Mouse (Mus musculus): ENCODE results near the gene Rassf4.

Gene Rassf4

GRCm38 (mm10) chr6:116671768-116672167 is 2.0 kb downstream of the Rassf4 start:
- no peak for DNase-seq (ENCODE audit: low spot score in 2 of 2)

DNA sequence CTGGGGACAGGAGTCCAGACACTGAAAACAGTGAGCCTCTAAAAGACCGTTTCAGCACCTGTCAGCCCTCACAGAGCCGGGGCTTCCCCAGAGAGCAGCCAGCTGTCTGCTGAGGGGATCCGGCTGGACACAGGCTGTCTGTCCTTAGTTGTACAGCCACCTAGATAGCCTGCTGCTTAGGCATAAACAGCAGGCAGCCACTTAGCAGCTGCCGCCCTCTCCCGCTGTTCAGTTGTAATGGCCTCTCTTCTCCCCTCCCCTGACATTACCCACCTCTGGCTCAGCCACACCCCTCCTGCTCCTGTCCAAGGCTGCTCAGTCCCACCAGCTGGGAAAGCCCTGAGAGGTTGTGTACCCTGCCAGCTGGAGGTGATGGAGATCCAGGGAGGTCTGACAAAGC is 2.7 kb downstream of the Rassf4 start:
- no peak for DNase-seq (ENCODE audit: low spot score in 2 of 2)

GRCm38 (mm10) chr6:116670144-116670543 is 3.6 kb downstream of the Rassf4 start:
- DNase-seq (ENCODE audit: low spot score in 2 of 2) = no peak

DNA sequence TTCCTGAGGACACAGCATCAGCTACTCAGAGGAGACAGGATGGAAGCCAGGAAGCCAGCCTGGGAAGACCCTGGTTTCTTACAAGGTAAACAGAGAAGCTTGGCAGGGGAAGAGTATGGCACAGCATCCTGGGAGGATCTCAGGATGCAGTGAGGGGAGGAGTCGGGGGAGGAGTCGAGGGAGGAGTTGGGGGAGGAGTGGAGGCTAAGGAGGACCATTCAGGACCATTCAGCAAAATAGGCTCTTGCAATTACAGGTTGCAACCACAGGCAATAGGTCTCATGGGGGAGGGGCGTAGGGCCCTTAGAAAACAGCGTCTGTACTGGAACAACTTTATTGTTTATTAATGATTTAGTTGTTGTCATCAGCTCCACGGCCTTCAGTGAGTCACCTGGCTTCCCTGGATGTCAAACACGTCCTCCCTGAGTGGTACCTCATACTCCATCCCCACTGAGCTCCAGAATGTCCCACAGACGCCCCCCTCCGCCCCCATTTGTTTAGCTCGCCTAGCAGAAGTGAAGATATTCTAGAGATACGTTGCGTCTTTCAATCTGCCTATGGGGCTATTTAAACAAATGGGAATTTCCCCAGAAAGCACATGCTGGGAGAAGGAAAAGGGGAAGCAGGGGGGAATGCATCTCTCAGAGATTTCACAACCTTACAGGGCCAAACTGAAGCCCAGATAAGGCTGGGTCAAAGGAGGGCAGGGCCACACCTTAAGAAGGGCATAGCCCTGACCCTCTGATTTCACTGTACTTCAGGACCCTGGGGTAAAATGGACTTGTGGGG is 4.9 kb downstream of the Rassf4 start:
- no peak for DNase-seq (ENCODE audit: low spot score in 2 of 2)

GRCm38 (mm10) chr6:116667382-116667781 is 6.4 kb downstream of the Rassf4 start:
- DNase-seq (ENCODE audit: low spot score in 2 of 2) = no peak

DNA sequence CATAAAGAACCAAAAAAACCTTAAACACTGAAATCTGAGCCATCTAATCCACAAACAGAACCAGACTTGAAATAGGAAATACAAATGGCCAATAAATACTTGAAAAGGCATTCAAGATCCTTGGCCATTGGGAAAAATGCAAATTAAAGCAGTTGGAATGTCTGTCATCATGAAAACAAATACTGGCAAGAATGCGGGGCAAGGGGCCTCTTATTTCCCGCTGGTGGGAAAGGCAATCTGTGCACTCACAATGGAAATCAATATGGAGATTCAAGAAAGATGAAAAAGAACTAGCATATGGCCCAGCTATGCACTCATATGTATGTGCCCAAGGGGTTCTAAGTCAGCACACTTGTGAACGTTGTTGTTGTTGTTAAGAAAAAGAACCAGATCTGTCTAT is 6.9 kb downstream of the Rassf4 start:
- DNase-seq (ENCODE audit: low spot score in 2 of 2) = no peak

DNA sequence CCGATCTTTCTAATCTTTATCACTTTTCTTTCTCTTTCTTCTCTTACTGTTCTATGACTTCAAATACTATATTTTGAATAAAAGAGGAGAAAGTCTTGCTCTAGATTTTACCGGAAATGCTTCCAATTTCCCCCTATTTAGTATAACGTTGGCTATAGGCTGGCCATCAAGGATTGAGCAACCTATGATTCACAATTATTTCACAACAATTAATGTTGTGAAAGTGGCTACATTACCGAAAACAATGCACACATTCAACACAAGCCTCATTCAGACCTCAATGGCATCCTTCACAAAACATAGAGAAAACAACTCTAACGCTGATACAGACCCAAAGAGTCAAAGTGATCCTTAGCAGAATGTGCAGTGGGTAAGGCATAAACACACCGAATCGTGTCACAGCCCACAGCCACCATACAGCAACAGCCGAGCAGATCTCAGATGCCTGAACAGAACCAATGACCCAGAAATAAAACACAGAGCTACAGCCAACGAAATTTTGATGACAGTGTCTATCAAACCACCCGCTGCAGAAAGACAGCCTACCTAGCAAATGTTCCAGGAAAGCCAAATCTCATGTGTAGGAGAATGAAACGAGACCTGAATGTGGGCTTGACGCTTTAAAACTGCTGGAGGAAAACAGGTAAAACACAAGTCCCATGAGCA is 7.5 kb downstream of the Rassf4 start:
- no peak for DNase-seq (ENCODE audit: low spot score in 2 of 2)

DNA sequence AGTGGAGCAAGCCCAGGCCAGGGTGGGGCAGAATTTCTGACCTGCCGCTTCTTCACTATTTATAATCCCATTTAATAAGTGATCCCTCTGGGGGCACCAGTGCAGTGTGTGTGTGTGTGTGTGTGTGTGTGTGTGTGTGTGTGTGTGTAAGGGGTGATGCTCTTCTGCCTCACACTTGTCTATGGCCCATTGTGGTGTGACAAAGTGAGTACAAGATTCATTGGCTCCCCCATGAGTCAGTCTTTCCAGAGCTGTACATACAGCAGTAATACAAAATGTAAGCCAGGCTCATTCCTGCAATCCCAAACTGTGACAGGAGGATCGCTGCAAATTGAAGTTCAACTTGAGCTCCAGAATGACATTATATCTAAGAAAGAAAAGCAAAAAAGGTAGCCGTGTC is 8.9 kb downstream of the Rassf4 start:
- DNase-seq (ENCODE audit: low spot score in 2 of 2) = no peak

- DNase-seq (ENCODE audit: low spot score in 2 of 2) = peak in 1 of 2 experiments; percentile 41
Observed at GRCm38 (mm10) chr6:116664031-116664430, 9.7 kb downstream of the Rassf4 start.

DNA sequence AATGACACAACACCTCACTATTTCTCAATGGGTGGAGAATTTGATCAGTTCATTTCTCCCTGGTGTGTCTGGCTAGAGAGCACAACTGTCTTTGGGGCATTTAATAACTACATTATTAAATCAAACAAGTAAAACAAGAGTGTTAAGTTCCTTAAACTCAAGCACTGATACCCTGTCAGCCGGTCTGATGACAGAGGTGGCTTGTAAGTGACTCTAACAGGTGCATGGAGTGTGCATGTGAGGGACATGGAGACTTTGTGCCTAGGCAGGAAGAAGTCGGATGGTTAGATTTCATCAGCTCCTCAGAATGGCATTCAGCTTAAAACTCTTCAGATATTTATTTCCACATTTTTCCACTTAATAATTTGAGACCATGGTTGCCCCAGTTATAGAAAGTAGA is 10.4 kb downstream of the Rassf4 start:
- DNase-seq (ENCODE audit: low spot score in 2 of 2) = no peak

DNA sequence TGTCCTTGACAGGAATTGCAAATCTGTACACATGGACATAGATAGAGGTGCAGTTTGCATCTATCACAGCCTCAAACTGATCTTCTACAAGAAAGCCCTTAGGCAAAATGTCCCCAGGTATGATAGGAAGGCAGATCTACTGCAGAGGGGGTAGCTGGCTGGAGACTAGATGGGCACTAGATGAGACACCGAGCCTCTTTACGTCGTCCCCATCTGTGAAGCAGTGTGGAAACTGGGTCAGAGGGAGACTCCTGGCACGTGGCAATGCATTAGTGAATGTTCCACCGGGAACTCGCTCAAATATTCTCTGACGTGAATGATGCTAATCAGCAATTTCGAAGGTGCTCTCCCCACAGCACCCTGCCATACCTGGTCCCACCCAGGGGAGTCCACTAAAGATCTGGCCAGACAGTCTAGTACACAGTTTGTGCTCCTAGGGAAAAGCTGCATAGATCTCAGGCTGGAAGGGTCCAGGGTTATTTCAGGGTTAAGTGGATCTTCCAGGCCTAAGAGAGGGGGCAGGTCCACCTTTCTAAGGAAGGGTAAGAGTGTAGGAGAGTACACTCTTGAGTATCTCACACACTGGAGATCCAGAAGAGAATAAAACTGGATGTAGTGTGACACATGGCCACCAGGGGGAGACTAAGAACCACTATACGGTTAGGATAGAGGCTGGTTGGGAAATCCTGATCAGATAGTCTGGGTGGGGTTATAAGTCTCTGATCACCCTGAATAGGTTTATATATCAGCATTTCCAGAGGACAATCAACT is 19.9 kb downstream of the Rassf4 start:
- peak; percentile 35 to 53 for DNase-seq (ENCODE audit: low spot score in 2 of 2)

DNA sequence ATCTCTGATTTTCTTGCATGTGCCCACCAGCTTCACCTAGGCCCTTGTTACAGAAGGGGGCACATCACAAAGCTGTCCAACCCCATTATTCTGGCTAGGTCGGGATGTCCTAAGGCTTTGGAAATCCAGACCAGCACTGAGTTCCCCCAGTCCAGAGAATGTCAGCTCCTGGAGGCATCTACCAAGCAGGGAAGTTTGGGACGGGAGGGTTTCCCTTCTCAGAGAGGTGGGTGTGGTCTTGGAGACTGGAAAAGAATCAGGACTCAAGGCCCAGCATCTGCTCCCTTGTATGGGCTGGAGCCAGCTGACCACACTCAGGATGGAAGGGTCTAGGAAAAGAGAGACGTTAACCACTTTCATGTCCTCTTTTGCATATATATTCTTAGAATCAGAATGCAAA is 20.6 kb downstream of the Rassf4 start:
- DNase-seq (ENCODE audit: low spot score in 2 of 2) = no peak

DNA sequence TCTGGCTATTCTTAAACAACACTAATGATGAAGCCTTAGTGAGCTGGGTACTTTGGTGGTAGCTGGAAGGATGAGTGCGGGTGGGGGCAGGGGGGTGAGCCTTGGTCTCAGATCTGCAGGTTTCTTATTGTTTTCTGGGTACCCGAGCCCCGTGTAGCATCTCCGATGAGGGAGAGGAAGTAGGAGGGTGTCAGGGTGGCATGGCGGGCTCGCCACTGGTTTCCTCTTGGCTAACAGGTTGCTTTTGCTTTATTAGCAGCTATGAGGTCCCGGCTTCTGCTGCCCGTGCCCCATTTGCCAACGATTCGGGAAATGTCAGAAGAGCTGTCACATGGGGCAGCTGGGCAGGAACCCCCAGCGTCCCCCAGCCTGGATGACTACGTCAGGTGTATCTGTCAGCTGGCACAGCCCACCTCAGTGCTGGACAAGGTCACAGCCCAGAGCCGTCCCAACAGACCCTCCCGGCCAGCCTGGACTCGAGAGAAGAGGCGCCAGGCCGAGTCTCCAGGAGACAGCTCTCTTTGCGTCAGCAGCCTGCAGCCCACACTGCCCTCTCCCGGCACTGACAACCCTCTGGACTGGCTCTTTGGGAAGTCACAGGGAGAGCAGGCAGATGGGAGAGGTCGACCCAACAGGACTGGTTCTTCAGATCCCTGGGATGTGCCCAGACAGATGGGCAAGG is 22.2 kb downstream of the Rassf4 start:
- DNase-seq (ENCODE audit: low spot score in 2 of 2) = peak in 1 of 2 experiments; percentile 14

- no peak for DNase-seq (ENCODE audit: low spot score in 2 of 2)
Observed at GRCm38 (mm10) chr6:116650406-116650805, 23.3 kb downstream of the Rassf4 start, which contains the start of gene Depp1. Gene Depp1, plus strand, starts transcription at chr6:116650609.

DNA sequence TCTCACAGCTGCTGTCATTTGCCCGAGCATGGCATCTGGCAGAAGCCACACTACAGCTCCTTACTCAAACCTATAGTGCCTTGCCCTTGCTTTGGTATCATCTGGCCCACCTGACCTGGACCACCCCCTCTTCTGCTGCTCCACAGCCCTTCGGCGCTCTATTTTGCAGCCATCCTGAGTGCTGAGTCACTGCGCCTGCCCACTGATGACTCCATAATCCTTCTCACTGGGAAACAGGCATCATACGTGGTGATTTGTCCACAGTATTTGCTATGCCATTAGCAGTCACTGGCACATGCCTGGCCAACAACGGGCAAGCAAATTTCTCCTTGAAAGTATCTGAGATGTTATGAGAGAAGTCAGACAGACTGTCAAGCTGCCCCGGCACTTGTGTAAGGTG is 23.9 kb downstream of the Rassf4 start:
- DNase-seq (ENCODE audit: low spot score in 2 of 2) = no peak

DNA sequence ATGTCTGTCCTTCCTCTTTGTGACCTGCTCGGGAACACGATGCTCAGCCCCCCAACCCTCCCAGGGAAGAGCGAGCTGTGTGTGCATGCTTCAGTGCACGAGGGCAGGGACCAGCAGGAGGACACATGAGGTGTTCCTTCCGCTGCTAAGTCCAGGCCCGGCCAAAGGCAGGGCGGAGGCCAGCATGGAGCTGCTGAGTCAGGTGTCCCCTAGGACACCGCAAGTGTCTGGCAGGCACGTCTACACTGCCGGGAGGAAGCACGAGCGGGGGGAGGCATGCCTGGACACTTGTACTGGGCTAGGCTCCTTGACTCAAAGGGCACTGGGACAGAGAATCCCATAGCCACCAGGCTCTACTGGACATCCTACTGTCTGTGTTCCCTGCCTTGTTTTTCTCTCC is 26.0 kb downstream of the Rassf4 start:
- DNase-seq (ENCODE audit: low spot score in 2 of 2) = no peak

- no peak for DNase-seq (ENCODE audit: low spot score in 2 of 2)
Observed at GRCm38 (mm10) chr6:116644335-116644734, 29.4 kb downstream of the Rassf4 start.

- no peak for DNase-seq (ENCODE audit: low spot score in 2 of 2)
Observed at GRCm38 (mm10) chr6:116643881-116644280, 29.9 kb downstream of the Rassf4 start.

GRCm38 (mm10) chr6:116642942-116643341 is 30.8 kb downstream of the Rassf4 start:
- no peak for DNase-seq (ENCODE audit: low spot score in 2 of 2)

DNA sequence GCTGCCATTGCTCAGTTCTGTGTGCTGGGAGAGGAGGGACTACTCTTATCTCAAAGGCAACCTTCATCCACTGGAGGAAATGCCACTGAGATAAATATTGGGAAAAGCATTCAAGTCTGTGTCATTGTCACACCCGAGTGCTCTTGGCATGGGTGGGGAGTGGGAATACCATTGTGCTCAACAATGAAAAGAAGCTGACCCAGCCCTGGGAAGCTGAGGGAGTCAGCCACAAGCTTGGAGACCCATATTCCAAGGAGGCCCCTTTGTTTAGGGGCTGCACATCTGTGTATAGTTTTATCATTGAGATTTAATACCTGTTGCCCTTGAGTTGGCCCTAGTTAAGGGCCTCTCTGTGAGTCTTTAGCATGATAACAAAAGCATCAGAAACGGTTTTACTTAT is 34.1 kb downstream of the Rassf4 start:
- no peak for DNase-seq (ENCODE audit: low spot score in 2 of 2)

DNA sequence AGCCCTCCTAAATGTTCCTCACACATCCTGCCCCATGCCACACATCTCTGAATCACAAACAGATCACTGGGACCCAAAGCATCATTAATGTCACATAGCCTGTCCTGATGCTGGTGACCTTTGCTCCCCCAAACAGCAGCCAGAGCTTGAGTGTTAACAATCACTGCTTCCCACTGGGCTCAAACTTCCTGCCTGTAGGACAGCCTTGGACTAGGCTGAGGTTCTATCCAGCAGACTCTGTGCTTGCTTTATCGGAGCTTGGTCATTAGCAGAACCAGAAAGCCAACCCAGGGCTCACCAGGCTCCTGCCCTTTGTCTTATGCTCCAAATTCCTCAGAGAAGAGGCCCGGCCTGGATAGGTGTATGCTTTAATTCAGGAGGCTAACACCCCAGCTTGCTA is 34.9 kb downstream of the Rassf4 start:
- DNase-seq (ENCODE audit: low spot score in 2 of 2) = no peak

DNA sequence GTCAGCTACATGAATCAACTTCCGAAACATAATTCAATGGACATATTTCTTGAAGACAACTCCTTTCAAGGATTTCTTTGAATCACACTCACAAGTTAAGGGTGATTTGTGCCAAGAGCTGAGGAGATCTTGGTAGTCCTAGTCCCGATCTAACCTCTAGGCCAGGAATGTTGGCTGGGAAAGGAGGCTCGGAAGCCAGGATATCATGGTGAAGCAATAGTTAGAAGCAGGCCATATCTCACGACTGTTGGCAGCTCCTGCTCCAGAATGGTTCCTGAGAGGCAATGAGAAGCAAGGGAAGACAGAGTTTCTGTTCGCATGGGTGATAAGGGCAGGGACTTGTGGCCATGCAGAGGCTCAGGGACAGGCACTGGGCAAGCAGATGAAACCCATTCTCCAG is 36.3 kb downstream of the Rassf4 start:
- DNase-seq (ENCODE audit: low spot score in 2 of 2) = no peak

Measured in natural killer cell, adult 2 months (primary cell).